In the genomic region with DNA sequence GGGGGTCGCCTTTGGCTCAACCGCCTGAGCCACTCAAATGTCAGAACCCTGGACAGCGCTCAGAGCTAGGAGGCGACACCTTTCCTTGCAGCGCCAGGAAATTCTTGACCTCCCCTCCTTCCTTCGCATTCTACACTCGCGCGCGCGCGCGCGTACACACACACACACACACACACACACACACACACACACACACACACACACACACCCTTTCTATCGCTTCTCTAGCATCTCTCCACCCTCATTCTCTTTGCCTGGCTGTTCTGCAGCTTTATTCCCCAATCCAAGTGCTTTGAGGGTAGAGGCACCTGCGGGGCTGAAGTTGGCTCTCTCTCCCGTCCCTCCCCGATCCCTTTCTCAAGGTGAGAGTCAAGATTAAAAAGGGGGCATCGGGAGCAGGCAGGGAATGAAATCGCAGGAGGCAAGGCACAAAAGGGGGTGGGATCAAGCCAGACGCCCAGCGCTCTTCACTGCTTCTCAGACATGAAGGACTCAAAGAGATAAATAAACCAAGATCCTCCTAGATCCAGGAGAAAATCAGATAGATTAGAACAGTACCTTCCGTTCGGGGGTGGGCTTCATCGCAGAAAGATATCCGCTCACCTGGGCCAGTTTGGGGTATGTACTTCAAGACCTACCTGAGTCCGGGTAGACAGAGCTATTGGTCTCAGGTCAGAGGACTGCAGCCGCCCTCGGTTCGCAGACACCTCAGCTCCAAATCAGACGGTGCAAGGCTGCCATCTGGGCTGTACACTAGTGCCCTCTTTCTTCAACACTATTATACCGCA, we compare ENCODE assay signal across 7 mouse cellular contexts.
DNase-seq lines count a peak whose midpoint lies in the region.

Gene Grm1 (minus strand): TSS at position 746 of the 788 bp plus-strand sequence.

- DNase-seq in ovary, postnatal 36 days (ENCODE audit: low spot score) = peak; percentile 20
- no peak for DNase-seq in ovary, postnatal 10 days (ENCODE audit: low spot score)
- DNase-seq in cerebellum, postnatal 10 days = peak; percentile 83 to 86
- DNase-seq in frontal cortex, postnatal 25 days (ENCODE audit: low spot score in 2 of 2) = peak; percentile 25 to 40
- peak; percentile 47 for DNase-seq in layer of hippocampus, adult 9-11 months
- DNase-seq in neural tube, embryonic 10.5 days (ENCODE audit: extremely low spot score, low spot score) = peak; percentile 31
- no peak for DNase-seq in urinary bladder, postnatal 36 days (ENCODE audit: low spot score in 2 of 2)

Comparison
In these comparisons a context has a peak if more than half of its experiments do, and no peak if none do; other contexts are left out.
1. DNase-seq: peak in ovary, postnatal 36 days (single experiment), cerebellum, postnatal 10 days (2 of 2), frontal cortex, postnatal 25 days (2 of 2), layer of hippocampus, adult 9-11 months (single experiment) and neural tube, embryonic 10.5 days (single experiment); none in ovary, postnatal 10 days (single experiment) and urinary bladder, postnatal 36 days (0 of 2).